Mouse (Mus musculus) hindbrain, embryonic 15.5 days (tissue): ENCODE results near the gene Pigc. TPM values are rescaled to one million over a fixed set of nuclear protein-coding genes. Genes with fewer than 3 reads are reported as not detected.

ENCODE experiments used
- ATAC-seq: fragments of 200-750 bp; cut with Nextera tagmentation; 2 replicates; pipeline ENCODE4 v1.8.0; 2017; ENCODE audit warnings: low read depth, moderate number of reproducible peaks, moderate TSS enrichment; ENCODE audit not compliant: low FRiP score
- H3K27ac ChIP-seq: fragments of 300-500 bp; sonication (generic); replicated peaks from 2 replicates; pipeline ENCODE4 v1.5.1; 2015; ENCODE audit warnings: mild to moderate bottlenecking, inconsistent platforms
- H3K27me3 ChIP-seq: fragments of 300-500 bp; sonication (generic); 2 replicates; pipeline ENCODE4 v1.6.1; 2015; ENCODE audit warnings: control low read depth, inconsistent platforms
- H3K36me3 ChIP-seq: fragments of 300-500 bp; sonication (generic); 2 replicates; pipeline ENCODE4 v1.6.1; 2015; ENCODE audit warnings: control low read depth, inconsistent platforms
- H3K4me1 ChIP-seq: fragments of 300-500 bp; sonication (generic); replicated peaks from 2 replicates; pipeline ENCODE4 v1.6.1; 2015; ENCODE audit warnings: control low read depth, inconsistent platforms
- H3K4me2 ChIP-seq: fragments of 300-500 bp; sonication (generic); 2 replicates; pipeline ENCODE4 v1.6.1; 2015; ENCODE audit warnings: moderate library complexity, mild to moderate bottlenecking, inconsistent platforms
- H3K4me3 ChIP-seq: fragments of 300-500 bp; sonication (generic); 2 replicates; pipeline ENCODE4 v1.5.1; 2015; ENCODE audit warnings: mild to moderate bottlenecking, inconsistent platforms
- H3K9ac ChIP-seq: fragments of 300-500 bp; sonication (generic); 2 replicates; pipeline ENCODE4 v1.6.1; 2015; ENCODE audit warnings: inconsistent platforms
- H3K9me3 ChIP-seq: fragments of 300-500 bp; sonication (generic); 2 replicates; pipeline ENCODE4 v1.6.1; 2016; ENCODE audit warnings: control low read depth, inconsistent platforms
- WGBS: fragments of 180-500 bp; shearing (Covaris S2); methylation state at CpG from one replicate; pipeline ENCODE4 v1.1.7; 2015; 5-methylcytosine and 5-hydroxymethylcytosine counted together
- polyA plus RNA-seq: library from polyadenylated mRNA; unstranded; fragments of >200 nt; fragmentation: Nextera tagmentation; extraction: Ambion mirVana; gene quantifications from 2 replicates; pipeline ENCODE4 v1.2.1, GENCODE M21; 2015

Gene Pigc
- 35.4 and 36.6 TPM in 2 replicates for polyA plus RNA-seq

DNA sequence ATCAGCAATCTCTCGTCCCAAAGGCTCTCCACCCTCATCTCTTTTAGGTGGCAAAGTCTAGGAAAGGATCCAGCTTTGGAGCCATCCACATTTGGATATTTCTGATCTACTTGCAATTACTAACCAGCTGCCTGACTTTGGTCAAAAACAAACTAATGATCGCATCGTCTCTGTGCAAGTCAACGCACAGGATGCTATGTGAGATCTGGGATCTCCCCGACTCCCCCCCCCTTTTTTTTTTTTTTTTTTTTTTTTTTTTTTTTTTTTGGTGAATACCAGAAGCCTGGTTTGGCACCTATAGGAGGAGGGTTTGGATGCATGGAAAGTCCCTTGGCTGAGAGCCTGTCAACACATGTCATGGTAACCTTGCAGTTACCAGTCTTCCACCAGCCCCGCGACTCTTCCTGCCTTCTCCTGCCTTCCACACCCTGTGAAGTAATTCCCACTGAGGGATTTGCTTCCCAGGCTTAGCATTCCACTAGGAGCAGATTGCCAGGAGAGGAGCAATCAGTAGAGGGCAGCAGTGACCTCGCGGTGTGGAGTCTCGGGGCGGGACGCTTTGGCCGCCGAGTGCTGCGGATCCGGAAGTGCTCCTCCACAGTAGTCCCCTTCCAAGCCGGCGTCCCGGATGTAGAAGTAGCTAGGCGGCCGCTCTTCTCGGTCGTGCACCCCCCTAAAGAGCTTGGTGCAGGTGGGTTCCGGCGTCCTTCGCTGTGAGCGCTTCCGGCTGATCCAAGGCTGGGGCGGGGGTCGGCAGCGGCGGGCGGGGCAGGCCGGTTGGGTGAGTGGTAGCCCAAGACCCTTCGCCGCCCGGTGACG lies at the start of gene Pigc:
TSS of gene Pigc (plus strand) at position 598 of the 819 bp plus-strand sequence.
- Histone ChIP-seq H3K4me1 (peaks cover 12% of the 10 kb centered on the region), H3K9me3 (no peaks in the 10 kb centered on the region), H3K36me3 (no peaks in the 10 kb centered on the region), H3K27ac (peak within 1 kb of the TSS; percentile 80), H3K4me2 (peak within 1 kb of the TSS; percentile 72), H3K27me3 (no peaks in the 10 kb centered on the region; the same call in 1 of the 2 replicates), H3K4me3 (peak within 1 kb of the TSS; percentile 64), H3K9ac (peak within 1 kb of the TSS; percentile 71)
- WGBS, result 4% methylated on average over 38 of the region's 38 CpGs
- peak; percentile 99 for ATAC-seq

DNA sequence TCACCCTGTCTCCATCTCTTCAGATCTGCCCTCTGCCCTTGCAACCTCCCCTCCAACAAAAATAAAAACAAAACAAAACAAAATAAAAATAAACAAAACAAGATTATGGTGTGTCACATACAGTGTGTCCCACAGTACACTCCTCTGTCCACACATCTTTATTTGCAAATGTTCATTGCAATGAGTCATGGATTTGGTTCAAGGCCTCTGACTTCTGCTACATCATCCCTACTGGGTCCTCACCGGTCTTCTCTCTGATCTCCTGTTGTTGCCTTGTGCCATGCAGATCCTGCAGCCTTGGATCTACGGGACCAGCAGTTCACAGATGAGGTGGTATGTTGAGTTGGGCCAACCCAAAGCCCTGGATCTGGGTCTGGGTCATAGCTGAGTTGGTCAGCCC lies 49.4 kb upstream of the Pigc start:
- no peak for ATAC-seq
- 89% methylated on average over 2 of the region's 2 CpGs for WGBS
- H3K27me3 ChIP-seq, result no peaks in the 10 kb centered on the region
- H3K4me3 ChIP-seq, result no peak overlapping the region
- H3K9me3 ChIP-seq, result no peaks in the 10 kb centered on the region
- no peak overlapping the region for H3K9ac ChIP-seq
- no peak overlapping the region for H3K27ac ChIP-seq
- no peaks in the 10 kb centered on the region for H3K36me3 ChIP-seq
- H3K4me1 ChIP-seq, result no peaks in the 10 kb centered on the region
- no peak overlapping the region for H3K4me2 ChIP-seq

DNA sequence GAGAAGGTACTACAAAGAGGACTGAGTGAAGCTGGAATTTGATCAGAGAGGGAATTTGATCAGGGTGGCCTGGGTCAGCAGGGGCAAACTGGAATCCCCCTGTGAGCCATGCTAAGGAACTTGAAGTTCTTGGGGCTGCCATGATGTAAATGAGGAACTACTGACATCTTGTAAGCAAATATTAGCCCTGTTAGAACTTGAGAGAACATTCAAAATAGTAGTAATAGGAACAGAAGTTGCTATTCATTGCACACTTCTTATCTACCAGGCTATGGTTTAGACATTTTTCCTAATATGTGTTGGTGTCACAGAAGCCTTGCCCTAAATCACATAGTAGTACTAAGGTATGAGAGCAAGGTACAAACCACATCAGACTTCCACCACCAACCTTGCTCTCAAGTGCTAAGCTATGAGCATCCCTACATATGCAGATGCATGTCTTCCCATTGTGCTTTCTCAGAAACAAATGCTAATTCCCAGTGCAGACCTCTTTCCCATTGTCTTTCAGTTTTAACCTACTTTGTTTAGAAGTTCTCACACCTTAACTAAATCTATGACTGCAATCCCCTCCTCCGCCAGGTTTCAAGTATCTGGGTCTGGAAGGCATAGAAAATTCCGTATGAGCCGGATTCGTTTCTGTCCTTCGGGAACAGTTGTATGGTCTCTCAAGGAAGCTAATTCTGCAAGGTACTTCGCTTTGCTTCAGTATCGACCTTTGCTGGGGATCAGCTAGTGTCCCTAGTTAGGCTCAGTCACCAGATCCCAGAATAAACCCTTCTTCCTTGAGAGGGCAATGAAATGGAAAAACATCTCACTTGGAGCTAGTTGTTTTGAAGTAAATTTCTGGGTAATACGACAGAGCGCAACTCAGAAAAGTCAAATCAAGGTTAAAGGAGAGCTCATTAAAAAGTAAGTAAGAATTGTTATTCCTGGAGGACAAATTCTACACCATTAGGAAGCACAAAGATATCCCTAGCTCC lies 48.2 kb upstream of the Pigc start:
- Histone ChIP-seq H3K36me3 (no peaks in the 10 kb centered on the region), H3K9ac (no peak overlapping the region), H3K4me1 (no peaks in the 10 kb centered on the region), H3K4me3 (no peak overlapping the region), H3K27me3 (no peaks in the 10 kb centered on the region), H3K27ac (no peak overlapping the region), H3K9me3 (no peaks in the 10 kb centered on the region), H3K4me2 (no peak overlapping the region)
- ATAC-seq, result no peak
- 83% methylated on average over 9 of the region's 9 CpGs for whole genome bisulfite sequencing

DNA sequence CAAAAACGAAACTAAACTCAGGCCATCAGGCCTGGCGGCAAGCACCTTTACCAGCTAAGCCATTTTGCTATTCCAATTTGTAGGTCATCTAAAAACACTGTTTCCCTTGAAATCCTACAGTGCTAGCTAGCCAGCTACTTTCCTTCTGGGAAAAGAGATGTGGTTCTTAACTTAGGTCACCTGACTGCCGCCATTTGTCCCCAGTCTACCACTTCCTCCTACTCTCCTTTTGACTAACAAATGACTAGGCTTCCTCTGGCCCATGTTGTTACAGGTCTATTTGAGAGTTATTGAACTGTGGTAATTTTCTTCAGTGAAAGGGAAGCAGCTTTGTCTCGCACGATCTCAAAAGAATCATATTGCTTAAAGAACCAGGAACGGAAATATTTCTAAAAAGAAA lies 47.1 kb upstream of the Pigc start:
- Histone ChIP-seq H3K9ac (no peak overlapping the region), H3K4me1 (no peaks in the 10 kb centered on the region), H3K4me2 (no peak overlapping the region), H3K27ac (no peak overlapping the region), H3K36me3 (no peaks in the 10 kb centered on the region), H3K4me3 (no peak overlapping the region), H3K9me3 (no peaks in the 10 kb centered on the region), H3K27me3 (no peaks in the 10 kb centered on the region)
- ATAC-seq, result no peak
- WGBS, result 80% methylated on average over 6 of the region's 6 CpGs

DNA sequence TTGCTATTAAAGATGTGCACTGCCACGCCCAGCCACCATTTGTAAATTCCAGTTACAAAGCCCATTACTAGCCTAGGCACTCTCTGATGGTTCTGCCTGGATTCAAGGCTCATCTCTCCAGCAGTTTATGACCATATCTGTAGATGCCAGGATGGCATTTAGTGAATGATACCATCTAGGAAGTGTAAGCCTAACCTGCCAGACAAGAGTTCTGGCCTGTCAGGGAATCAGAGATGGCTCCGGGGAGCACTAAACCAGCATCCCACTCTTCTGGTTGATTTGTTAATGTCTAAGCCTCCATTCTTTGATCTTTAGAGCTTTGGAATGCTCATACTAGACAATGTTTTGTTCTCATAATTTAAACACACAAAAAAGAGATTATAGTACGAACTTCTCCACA lies 44.7 kb upstream of the Pigc start:
- WGBS, result 69% methylated on average over 3 of the region's 3 CpGs
- no peak overlapping the region for H3K27ac ChIP-seq
- H3K9me3 ChIP-seq, result no peaks in the 10 kb centered on the region
- no peaks in the 10 kb centered on the region for H3K36me3 ChIP-seq
- H3K9ac ChIP-seq, result no peak overlapping the region
- no peak overlapping the region for H3K4me2 ChIP-seq
- no peaks in the 10 kb centered on the region for H3K27me3 ChIP-seq
- H3K4me3 ChIP-seq, result no peak overlapping the region
- no peaks in the 10 kb centered on the region for H3K4me1 ChIP-seq
- no peak for ATAC-seq

DNA sequence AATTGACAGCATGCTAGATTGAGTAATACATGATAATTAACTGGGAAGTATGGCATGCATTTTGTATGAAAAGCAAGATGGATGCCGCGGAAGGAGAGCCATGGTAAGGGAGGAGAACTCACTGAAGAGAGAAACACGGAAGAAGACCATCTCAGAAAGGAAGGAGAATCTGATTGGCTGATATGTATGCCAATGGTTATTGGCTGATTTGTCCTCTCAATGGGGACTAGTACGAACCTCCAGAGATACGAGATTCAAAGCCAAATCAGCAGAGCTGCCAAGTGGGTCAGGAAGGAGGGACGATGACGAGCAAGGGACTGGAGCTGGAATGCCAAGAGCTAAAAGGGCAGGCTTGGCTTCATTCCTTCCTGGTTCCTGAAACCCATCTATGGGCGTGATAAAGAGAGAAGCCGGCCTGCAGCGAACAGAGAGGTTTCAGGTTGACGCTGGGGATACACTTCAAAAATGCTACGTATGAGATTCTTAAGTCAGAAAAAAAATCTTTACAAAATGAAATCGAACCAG lies 43.6 kb upstream of the Pigc start:
- no peak overlapping the region for H3K4me2 ChIP-seq
- H3K4me1 ChIP-seq, result no peaks in the 10 kb centered on the region
- ATAC-seq, result no peak
- no peaks in the 10 kb centered on the region for H3K36me3 ChIP-seq
- H3K27ac ChIP-seq, result no peak overlapping the region
- no peak overlapping the region for H3K9ac ChIP-seq
- H3K4me3 ChIP-seq, result no peak overlapping the region
- H3K9me3 ChIP-seq, result no peaks in the 10 kb centered on the region
- WGBS, result 87% methylated on average over 13 of the region's 13 CpGs
- H3K27me3 ChIP-seq, result no peaks in the 10 kb centered on the region

- Histone ChIP-seq H3K4me2 (no peak overlapping the region), H3K27ac (no peak overlapping the region), H3K4me3 (no peak overlapping the region), H3K27me3 (no peaks in the 10 kb centered on the region), H3K4me1 (no peaks in the 10 kb centered on the region), H3K9me3 (no peaks in the 10 kb centered on the region), H3K36me3 (no peaks in the 10 kb centered on the region), H3K9ac (no peak overlapping the region)
- WGBS, result 98% methylated on average over 2 of the region's 2 CpGs
- no peak for ATAC-seq
Measured at GRCm38 (mm10) chr1:161927976-161928375, 41.0 kb upstream of the Pigc start.

DNA sequence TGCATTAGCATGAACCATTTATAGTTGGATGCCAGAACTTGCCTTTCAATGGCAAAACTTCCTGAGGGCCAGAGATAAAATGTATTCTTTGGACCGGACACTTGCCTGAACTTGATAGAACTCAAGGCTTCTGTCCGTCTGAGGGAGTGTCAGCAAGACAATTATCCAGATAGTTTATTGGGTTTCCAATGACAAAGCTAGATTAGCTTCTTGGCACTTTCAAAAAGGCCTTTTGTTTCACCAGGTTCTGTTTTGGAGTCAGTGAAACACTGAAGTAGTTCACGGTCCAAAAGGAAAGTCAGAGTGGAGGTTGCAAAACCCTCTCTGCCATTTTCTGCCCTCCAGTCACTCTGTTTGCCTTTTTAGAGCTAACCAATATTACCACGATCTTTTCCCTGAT lies 37.7 kb upstream of the Pigc start:
- Histone ChIP-seq H3K4me1 (no peaks in the 10 kb centered on the region), H3K9me3 (no peaks in the 10 kb centered on the region), H3K4me3 (no peak overlapping the region), H3K27me3 (no peaks in the 10 kb centered on the region), H3K9ac (no peak overlapping the region), H3K27ac (0 out of 2 replicates have a peak overlapping the region, but pooled peaks have one; percentile 25), H3K36me3 (no peaks in the 10 kb centered on the region), H3K4me2 (peak overlapping the region; percentile 29)
- WGBS, result 59% methylated on average over 4 of the region's 4 CpGs
- no peak for ATAC-seq

- Histone ChIP-seq H3K27me3 (no peaks in the 10 kb centered on the region), H3K9ac (no peak overlapping the region), H3K36me3 (no peaks in the 10 kb centered on the region), H3K27ac (0 out of 2 replicates have a peak overlapping the region, but pooled peaks have one; percentile 25), H3K4me2 (peak overlapping the region; percentile 29), H3K4me3 (no peak overlapping the region), H3K9me3 (no peaks in the 10 kb centered on the region), H3K4me1 (no peaks in the 10 kb centered on the region)
- 67% methylated on average over 10 of the region's 10 CpGs for WGBS
- 0 out of 2 replicates have a peak, but pooled peaks have one; percentile 34 for ATAC-seq
Measured at GRCm38 (mm10) chr1:161931817-161932216, 37.2 kb upstream of the Pigc start.

DNA sequence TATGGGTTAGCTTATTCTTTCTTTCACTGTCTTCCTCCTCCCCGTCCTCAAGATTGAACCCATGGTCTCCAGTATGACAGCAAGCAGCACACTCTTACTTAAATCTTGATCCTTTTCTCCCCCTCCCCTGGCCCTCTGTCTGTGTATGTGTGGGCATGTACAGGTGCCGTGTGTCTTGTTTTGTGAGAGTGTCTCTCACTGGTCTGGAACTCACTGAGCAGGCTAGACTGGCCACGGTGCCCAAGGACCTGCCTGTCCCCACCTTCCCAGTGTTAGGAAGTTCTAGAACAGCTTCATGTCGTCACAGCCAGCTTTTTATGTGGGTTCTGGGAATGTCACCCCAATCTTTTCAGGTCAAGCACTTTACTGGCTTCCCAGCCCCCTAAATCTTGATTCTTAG lies 36.7 kb upstream of the Pigc start:
- no peaks in the 10 kb centered on the region for H3K36me3 ChIP-seq
- H3K4me1 ChIP-seq, result no peaks in the 10 kb centered on the region
- WGBS, result 88% methylated on average over 4 of the region's 4 CpGs
- no peak overlapping the region for H3K27ac ChIP-seq
- H3K4me3 ChIP-seq, result no peak overlapping the region
- no peak overlapping the region for H3K9ac ChIP-seq
- peak overlapping the region; percentile 29; the same call in 1 of the 2 replicates for H3K4me2 ChIP-seq
- no peaks in the 10 kb centered on the region for H3K27me3 ChIP-seq
- no peak for ATAC-seq
- no peaks in the 10 kb centered on the region for H3K9me3 ChIP-seq

DNA sequence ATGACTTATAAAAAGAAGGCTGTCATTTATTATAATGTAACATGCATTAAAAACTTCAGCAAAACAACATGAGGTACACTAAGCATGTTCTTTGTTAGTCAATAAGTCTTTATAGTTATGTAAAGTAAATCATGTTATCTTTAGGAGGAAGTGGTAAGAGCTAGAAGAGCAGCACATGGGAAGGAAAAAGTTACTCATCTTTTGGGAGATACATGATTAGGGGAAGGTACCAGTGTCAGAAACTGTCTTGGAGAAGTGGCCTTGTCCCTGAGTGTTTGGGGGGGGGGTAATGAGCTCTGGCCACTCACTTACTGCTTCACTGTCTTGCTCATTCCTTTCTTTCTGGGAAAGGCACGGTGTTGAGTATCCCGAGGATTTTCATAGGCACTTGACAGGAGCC lies 26.9 kb upstream of the Pigc start:
- 77% methylated on average over 2 of the region's 2 CpGs for WGBS
- Histone ChIP-seq H3K9ac (no peak overlapping the region), H3K4me3 (no peak overlapping the region), H3K4me2 (no peak overlapping the region), H3K27me3 (no peaks in the 10 kb centered on the region), H3K27ac (no peak overlapping the region), H3K9me3 (no peaks in the 10 kb centered on the region), H3K4me1 (no peaks in the 10 kb centered on the region), H3K36me3 (no peaks in the 10 kb centered on the region)
- ATAC-seq, result no peak
